ENCODE assay signal across 9 mouse cellular contexts in the genomic region with DNA sequence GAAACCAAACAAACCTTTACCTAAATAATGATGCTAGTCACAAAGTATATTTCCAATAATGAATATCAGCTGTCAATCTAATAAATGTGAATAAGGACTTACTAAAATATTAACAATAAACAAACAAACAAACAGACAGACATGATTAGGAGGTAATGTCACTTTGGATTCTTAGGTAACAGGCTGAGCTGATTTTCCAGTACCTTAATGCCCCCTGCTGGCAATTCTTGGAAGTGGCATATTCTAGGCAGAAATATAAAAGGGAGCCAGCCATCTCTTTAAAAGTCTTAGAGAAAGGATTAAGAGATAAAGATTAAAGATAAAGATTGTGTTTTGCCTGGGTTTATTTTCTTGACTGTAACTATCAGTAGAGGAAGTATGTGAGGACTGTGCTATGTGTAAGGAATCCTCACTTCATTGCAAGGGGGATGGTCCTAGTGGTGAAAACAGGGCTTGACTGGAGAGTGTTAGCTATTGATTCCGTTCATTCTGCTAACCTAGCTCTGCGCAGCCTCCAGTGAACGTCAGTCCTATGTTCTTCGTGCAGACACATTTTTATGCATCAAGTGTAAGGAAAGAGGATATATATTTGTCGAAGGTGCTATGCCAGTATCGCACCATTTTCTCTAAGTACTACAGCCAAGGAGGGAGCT.
A peak's percentile ranks its signal among the peaks of the same experiment; 100 is the strongest.
DNase-seq lines count a peak whose midpoint lies in the region; ATAC-seq and TF ChIP-seq lines count a peak whose summit lies in the region.
"Had no signal": no experiment of that assay in that cellular context is flagged by ENCODE, and none has a peak within 500 bp of the region (broad histone marks: within the 10 kb centered on the region; RNA-seq: fewer than 3 reads in every experiment).

No protein-coding gene starts in this region.

- H3K27me3 ChIP-seq in midbrain, embryonic 11.5 days (ENCODE audit: control insufficient read depth, insufficient read depth, low read length) = no peaks in the 10 kb centered on the region
- H3K27me3 ChIP-seq in splenic B cell, adult 2 months (ENCODE audit: control insufficient read depth, insufficient read depth, low read length, poor library complexity, severe bottlenecking) = no peaks in the 10 kb centered on the region
- H3K27me3 ChIP-seq: liver, embryonic 15.5 days had no signal

- no peak overlapping the region for H3K4me3 ChIP-seq in cortical plate, adult 2 months (ENCODE audit: insufficient read depth, low read length)
- H3K4me3 ChIP-seq in midbrain, embryonic 11.5 days (ENCODE audit: low read depth, low read length) = no peak overlapping the region
- H3K4me3 ChIP-seq: liver, embryonic 15.5 days had no signal

- H3K4me1 ChIP-seq in cortical plate, adult 2 months (ENCODE audit: control insufficient read depth, insufficient read depth, low read length) = peaks cover 1% of the 10 kb centered on the region; the same call in 1 of the 2 replicates
- H3K4me1 ChIP-seq in midbrain, embryonic 11.5 days (ENCODE audit: control insufficient read depth, insufficient read depth, low read length) = no peaks in the 10 kb centered on the region
- H3K4me1 ChIP-seq: liver, embryonic 15.5 days had no signal

- peak; percentile 38 to 69 for DNase-seq in heart, postnatal 10 days
- no peak for DNase-seq in heart, postnatal 25 days (ENCODE audit: low spot score)
- DNase-seq in ZHBTc4 (ENCODE audit: low read depth, low spot score) = peak; percentile 54
- peak; percentile 63 to 86 for DNase-seq in layer of hippocampus, postnatal 25 days (ENCODE audit: extremely low spot score in 1 of 2, low spot score in 1 of 2)
- peak; percentile 94 for DNase-seq in midbrain, embryonic 11.5 days (ENCODE audit: low spot score, missing footprints)
- peak; percentile 49 for DNase-seq in splenic B cell, adult 2 months (ENCODE audit: low read depth, low spot score)

- no peaks in the 10 kb centered on the region for H3K36me3 ChIP-seq in midbrain, embryonic 11.5 days (ENCODE audit: control insufficient read depth, insufficient read depth, low read length)
- no peaks in the 10 kb centered on the region for H3K36me3 ChIP-seq in splenic B cell, adult 2 months (ENCODE audit: control insufficient read depth, insufficient read depth, low read length, poor library complexity, severe bottlenecking)
- H3K36me3 ChIP-seq: liver, embryonic 15.5 days had no signal

- no peak for TF ChIP-seq POLR2A in cortical plate, adult 2 months (IDR thresholded peaks at IDR 0.05; ENCODE audit: extremely low read depth, insufficient read depth, low read length)

- no peaks in the 10 kb centered on the region for H3K9me3 ChIP-seq in midbrain, embryonic 11.5 days (ENCODE audit: control insufficient read depth, low read length)
- H3K9me3 ChIP-seq: liver, embryonic 15.5 days had no signal

- ATAC-seq in hematopoietic stem cell, adult 5-6 weeks (replicated peaks in 1 of 2; ENCODE audit: insufficient read depth in 1 of 2, low FRiP score in 2 of 2, low TSS enrichment in 1 of 2, low read depth in 1 of 2, poor library complexity in 2 of 2, severe bottlenecking in 2 of 2) = peak; percentile 67 to 69; a peak in 3 of 4 replicates
- peak; percentile 73 for ATAC-seq in midbrain, embryonic 11.5 days (ENCODE audit: low FRiP score)

- 52% methylated on average over 6 of the region's 6 CpGs for WGBS in midbrain, embryonic 11.5 days

- H3K27ac ChIP-seq in cortical plate, adult 2 months (ENCODE audit: insufficient read depth, low read length) = no peak overlapping the region
- no peak overlapping the region for H3K27ac ChIP-seq in midbrain, embryonic 11.5 days (ENCODE audit: low read depth, low read length)
- H3K27ac ChIP-seq: liver, embryonic 15.5 days had no signal

- intact Hi-C loops in heart, postnatal 10 days (cut with DNase I) = loop anchor here (1.0 to 10.0 kb wide), 4 partner anchors 766 to 1848 kb away; no protein-coding TSS in a partner anchor
- intact Hi-C loops in heart, postnatal 25 days (cut with DNase I) = loop anchor here (1.0 to 5.0 kb wide), 3 partner anchors 847 to 1849 kb away; no protein-coding TSS in a partner anchor

- H3K9ac ChIP-seq in midbrain, embryonic 11.5 days (ENCODE audit: low read length) = no peak overlapping the region
- H3K9ac ChIP-seq: liver, embryonic 15.5 days had no signal

- TF ChIP-seq CTCF in cortical plate, adult 2 months (IDR thresholded peaks at IDR 0.05; ENCODE audit: extremely low read depth, insufficient read depth, low read length) = peak; percentile 46; the same call in 1 of the 2 replicates

- no peak overlapping the region for H3K4me2 ChIP-seq in midbrain, embryonic 11.5 days
- H3K4me2 ChIP-seq: liver, embryonic 15.5 days had no signal
